Mouse (Mus musculus) layer of hippocampus, adult 9-10 months (tissue): ENCODE measurements around the gene Wbp2.

Source experiments
- DNase-seq: peaks from one replicate; pipeline ENCODE4 v3.0.0; 2022; ENCODE audit warnings: low spot score

Wbp2 gene

GRCm38 (mm10) chr11:116030088-116030897, 56.5 kb downstream of the Wbp2 start, which contains the start of gene Unk:
Unk (plus strand) TSS chr11:116030322.
- DNase-seq, result peak; percentile 97

GRCm38 (mm10) chr11:116029086-116029865, 57.5 kb downstream of the Wbp2 start:
- no peak for DNase-seq
